Mouse (Mus musculus): ENCODE measurements at regions not wholly inside any gene's neighbourhood (a gene's known extent, or its start where the extent isn't known, plus 50 kb on each side); places are given as distances from the start of the nearest gene placed in this dataset.
A peak's percentile ranks its signal among the peaks of the same experiment; 100 is the strongest.

DNA sequence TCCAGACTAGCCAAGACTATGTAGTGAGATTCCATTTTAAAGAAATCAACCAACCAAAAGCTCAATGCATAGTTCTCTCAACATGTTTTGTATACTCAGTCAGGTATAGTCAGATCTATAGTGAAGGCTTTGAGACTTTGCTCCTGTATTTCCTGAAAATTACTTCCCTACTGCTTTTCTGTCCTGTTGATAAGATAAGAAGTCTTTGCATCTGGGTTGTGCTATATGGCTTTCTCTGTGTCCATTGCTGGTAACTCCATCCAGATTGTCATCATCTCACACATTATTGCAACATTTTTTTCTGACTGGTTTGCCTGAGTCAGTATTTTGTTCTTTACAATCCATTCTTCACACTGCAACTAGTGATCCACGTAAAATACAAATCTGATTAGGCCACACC, 74.0 kb downstream of the Agtr2 start:
- Histone ChIP-seq H3K9ac (ENCODE audit: low read depth, low read length) (no peak overlapping the region), H3K36me3 (ENCODE audit: control insufficient read depth, insufficient read depth, low read length) (no peaks in the 10 kb centered on the region), H3K4me3 (no peak overlapping the region), H3K27me3 (ENCODE audit: control insufficient read depth, insufficient read depth, low read length) (no peaks in the 10 kb centered on the region), H3K79me2 (replicated peaks; ENCODE audit: control insufficient read depth, insufficient read depth, low read length) (no peaks in the 10 kb centered on the region), H3K4me1 (ENCODE audit: control insufficient read depth, insufficient read depth, low read length) (no peaks in the 10 kb centered on the region), H3K27ac (no peak overlapping the region)
- TF ChIP-seq POLR2A (IDR thresholded peaks at IDR 0.05; ENCODE audit: insufficient read depth, low read depth, low read length), result no peak
- no peak for TF ChIP-seq CTCF (IDR thresholded peaks at IDR 0.05)
- no peak for TF ChIP-seq EP300 (IDR thresholded peaks at IDR 0.05; ENCODE audit: insufficient read depth, low read depth, low read length)
- no peak for DNase-seq
- intact Hi-C loops (cut with DNase I), result no loop called here
- 58% methylated on average over 1 of the region's 1 CpGs for WGBS

DNA sequence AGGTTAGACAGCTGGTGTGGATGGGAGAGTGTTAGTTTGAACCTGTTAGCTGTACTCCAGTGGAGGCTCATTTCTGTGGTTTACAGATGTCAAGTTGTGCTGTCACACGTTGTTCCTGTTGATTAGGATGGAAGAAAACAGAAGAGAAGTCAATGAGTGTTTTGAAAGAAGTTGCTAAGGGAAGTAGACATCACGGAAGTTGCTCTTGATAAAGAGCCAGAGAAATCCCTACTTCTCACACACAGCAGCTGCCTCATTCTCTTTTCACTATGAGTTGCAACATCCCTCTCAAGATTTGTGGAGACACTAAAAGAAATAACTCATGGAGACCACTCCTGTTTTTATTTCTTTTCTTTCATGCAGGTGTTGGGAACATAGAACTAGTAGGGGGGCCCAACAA, 82.3 kb downstream of the Agtr2 start:
- no peaks in the 10 kb centered on the region for H3K4me1 ChIP-seq (ENCODE audit: control insufficient read depth, insufficient read depth, low read length)
- TF ChIP-seq CTCF (IDR thresholded peaks at IDR 0.05) (no peak), POLR2A (IDR thresholded peaks at IDR 0.05; ENCODE audit: insufficient read depth, low read depth, low read length) (no peak), EP300 (IDR thresholded peaks at IDR 0.05; ENCODE audit: insufficient read depth, low read depth, low read length) (no peak)
- no peaks in the 10 kb centered on the region for H3K79me2 ChIP-seq (replicated peaks; ENCODE audit: control insufficient read depth, insufficient read depth, low read length)
- H3K27me3 ChIP-seq (ENCODE audit: control insufficient read depth, insufficient read depth, low read length), result no peaks in the 10 kb centered on the region
- no peaks in the 10 kb centered on the region for H3K36me3 ChIP-seq (ENCODE audit: control insufficient read depth, insufficient read depth, low read length)
- intact Hi-C loops (cut with DNase I), result no loop called here
- H3K27ac ChIP-seq, result no peak overlapping the region; the same call in none of the 2 replicates
- H3K9ac ChIP-seq (ENCODE audit: low read depth, low read length), result no peak overlapping the region
- WGBS, result 34% methylated on average over 2 of the region's 2 CpGs
- no peak for DNase-seq
- no peak overlapping the region for H3K4me3 ChIP-seq

DNA sequence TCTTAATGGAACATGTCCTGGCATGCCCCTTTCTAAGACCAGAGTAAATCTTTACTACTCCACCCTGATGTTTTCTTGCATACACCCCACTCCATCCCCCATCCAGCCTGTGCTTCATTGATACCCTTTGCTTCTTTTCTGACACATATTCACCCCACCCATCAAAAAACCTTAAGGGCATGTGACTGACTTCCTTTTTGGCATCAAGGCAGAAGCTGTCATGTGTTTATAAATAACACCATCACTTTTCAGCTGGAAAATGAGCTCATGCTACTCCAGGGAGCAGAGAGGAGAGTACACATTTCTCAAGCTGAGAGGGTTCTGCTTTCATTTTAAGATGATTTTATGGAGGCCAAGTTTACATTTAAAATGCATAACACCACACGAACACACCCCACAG, 83.2 kb downstream of the Agtr2 start:
- Histone ChIP-seq H3K4me3 (no peak overlapping the region), H3K9ac (ENCODE audit: low read depth, low read length) (no peak overlapping the region), H3K79me2 (replicated peaks; ENCODE audit: control insufficient read depth, insufficient read depth, low read length) (no peaks in the 10 kb centered on the region), H3K36me3 (ENCODE audit: control insufficient read depth, insufficient read depth, low read length) (no peaks in the 10 kb centered on the region), H3K27ac (peak overlapping the region; percentile 59), H3K27me3 (ENCODE audit: control insufficient read depth, insufficient read depth, low read length) (no peaks in the 10 kb centered on the region), H3K4me1 (ENCODE audit: control insufficient read depth, insufficient read depth, low read length) (no peaks in the 10 kb centered on the region)
- DNase-seq, result peak in 1 of 2 experiments; percentile 33
- WGBS, result 36% methylated on average over 1 of the region's 1 CpGs
- intact Hi-C loops (cut with DNase I), result no loop called here
- TF ChIP-seq EP300 (IDR thresholded peaks at IDR 0.05; ENCODE audit: insufficient read depth, low read depth, low read length), result no peak
- no peak for TF ChIP-seq CTCF (IDR thresholded peaks at IDR 0.05)
- no peak for TF ChIP-seq POLR2A (IDR thresholded peaks at IDR 0.05; ENCODE audit: insufficient read depth, low read depth, low read length)

DNA sequence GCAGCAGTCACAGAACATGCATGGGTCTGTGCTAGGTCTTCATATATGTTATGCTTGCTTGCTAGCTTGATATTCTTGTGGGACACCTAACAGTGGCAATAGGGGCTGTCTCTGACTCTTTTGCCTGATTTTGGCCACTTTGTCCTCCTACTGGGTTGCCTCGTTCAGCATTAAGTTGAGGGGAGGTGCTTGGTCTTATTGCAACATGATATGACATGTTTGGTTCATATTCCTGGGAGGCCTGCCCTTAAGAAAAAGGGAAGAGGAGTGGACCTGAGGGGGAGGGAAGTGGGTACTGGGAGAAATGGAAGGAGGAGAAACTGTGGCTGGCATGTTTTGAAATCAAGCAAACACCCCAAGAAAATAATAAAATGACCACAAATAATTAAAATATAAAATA, 83.6 kb downstream of the Agtr2 start:
- no peaks in the 10 kb centered on the region for H3K36me3 ChIP-seq (ENCODE audit: control insufficient read depth, insufficient read depth, low read length)
- no peak overlapping the region for H3K4me3 ChIP-seq
- H3K4me1 ChIP-seq (ENCODE audit: control insufficient read depth, insufficient read depth, low read length), result no peaks in the 10 kb centered on the region
- intact Hi-C loops (cut with DNase I), result no loop called here
- no peaks in the 10 kb centered on the region for H3K79me2 ChIP-seq (replicated peaks; ENCODE audit: control insufficient read depth, insufficient read depth, low read length)
- no peaks in the 10 kb centered on the region for H3K27me3 ChIP-seq (ENCODE audit: control insufficient read depth, insufficient read depth, low read length)
- peak in 1 of 2 experiments; percentile 3 for DNase-seq
- H3K27ac ChIP-seq, result peak overlapping the region; percentile 59
- H3K9ac ChIP-seq (ENCODE audit: low read depth, low read length), result no peak overlapping the region
- WGBS, result 39% methylated on average over 1 of the region's 1 CpGs
- TF ChIP-seq CTCF (IDR thresholded peaks at IDR 0.05) (no peak), EP300 (IDR thresholded peaks at IDR 0.05; ENCODE audit: insufficient read depth, low read depth, low read length) (no peak), POLR2A (IDR thresholded peaks at IDR 0.05; ENCODE audit: insufficient read depth, low read depth, low read length) (no peak)

DNA sequence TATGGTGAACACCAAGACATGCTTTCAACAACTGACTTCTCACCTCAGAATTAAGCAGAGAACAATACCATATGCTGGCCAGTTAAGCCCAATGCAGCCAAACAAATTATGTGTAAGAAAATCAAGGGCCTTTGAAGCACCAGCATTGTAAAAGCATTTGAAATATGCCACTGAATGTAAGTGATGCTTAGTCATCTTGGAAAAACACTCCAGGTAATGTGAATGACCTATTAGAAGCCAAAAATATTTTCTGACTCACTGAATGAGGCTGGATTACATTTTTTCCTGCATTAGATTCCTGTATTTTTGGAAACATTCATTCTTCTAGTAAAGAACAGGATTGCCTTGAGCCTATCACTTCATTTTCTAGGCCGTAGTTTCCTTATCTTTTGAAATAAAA, 95.6 kb downstream of the Agtr2 start:
- Histone ChIP-seq H3K9ac (ENCODE audit: low read depth, low read length) (no peak overlapping the region), H3K79me2 (replicated peaks; ENCODE audit: control insufficient read depth, insufficient read depth, low read length) (no peaks in the 10 kb centered on the region), H3K36me3 (ENCODE audit: control insufficient read depth, insufficient read depth, low read length) (no peaks in the 10 kb centered on the region), H3K27me3 (ENCODE audit: control insufficient read depth, insufficient read depth, low read length) (no peaks in the 10 kb centered on the region), H3K4me3 (no peak overlapping the region), H3K4me1 (ENCODE audit: control insufficient read depth, insufficient read depth, low read length) (no peaks in the 10 kb centered on the region), H3K27ac (no peak overlapping the region)
- intact Hi-C loops (cut with DNase I), result no loop called here
- no peak for TF ChIP-seq CTCF (IDR thresholded peaks at IDR 0.05)
- no peak for DNase-seq
- 47% methylated on average over 1 of the region's 1 CpGs for WGBS

DNA sequence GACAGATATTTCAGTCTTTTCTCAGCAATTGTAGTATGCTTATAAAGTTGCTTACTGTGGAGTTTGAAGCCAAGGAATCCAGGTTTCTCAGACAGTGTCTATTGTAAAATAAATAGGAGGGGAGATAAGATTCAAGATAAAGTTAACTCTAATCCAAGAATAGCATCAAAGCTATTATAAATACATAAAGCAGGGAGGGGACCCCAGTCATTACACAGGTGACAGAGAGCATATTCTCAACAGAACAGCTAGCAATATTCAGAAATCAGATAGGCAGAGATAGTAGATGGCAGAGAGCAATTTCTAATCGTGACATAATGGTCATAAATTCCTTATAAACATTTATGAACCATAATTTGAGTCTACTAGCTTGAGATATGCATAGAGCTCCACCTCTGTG, 101.7 kb downstream of the Agtr2 start:
- Histone ChIP-seq H3K4me3 (no peak overlapping the region), H3K9ac (ENCODE audit: low read depth, low read length) (no peak overlapping the region), H3K4me1 (ENCODE audit: control insufficient read depth, insufficient read depth, low read length) (no peaks in the 10 kb centered on the region), H3K79me2 (replicated peaks; ENCODE audit: control insufficient read depth, insufficient read depth, low read length) (no peaks in the 10 kb centered on the region), H3K27me3 (ENCODE audit: control insufficient read depth, insufficient read depth, low read length) (no peaks in the 10 kb centered on the region), H3K36me3 (ENCODE audit: control insufficient read depth, insufficient read depth, low read length) (no peaks in the 10 kb centered on the region), H3K27ac (no peak overlapping the region)
- intact Hi-C loops (cut with DNase I), result no loop called here
- TF ChIP-seq POLR2A (IDR thresholded peaks at IDR 0.05; ENCODE audit: insufficient read depth, low read depth, low read length) (no peak), CTCF (IDR thresholded peaks at IDR 0.05) (no peak), EP300 (IDR thresholded peaks at IDR 0.05; ENCODE audit: insufficient read depth, low read depth, low read length) (no peak)
- 24% methylated on average over 1 of the region's 1 CpGs for WGBS
- no peak for DNase-seq
